Mouse (Mus musculus): ENCODE measurements around the gene Kat2a.

- TF ChIP-seq CTCF (IDR thresholded peaks at IDR 0.05; ENCODE audit: low read depth, low read length), result no peak
- no peak for TF ChIP-seq GATA1 (IDR thresholded peaks at IDR 0.05; ENCODE audit: borderline replicate concordance, low read length)
Measured at GRCm38 (mm10) chr11:100710528-100710927, 1.7 kb downstream of the Kat2a start.
